Mouse (Mus musculus): ENCODE results near the gene Slc10a3. TPM values are rescaled to one million over a fixed set of nuclear protein-coding genes. Genes with fewer than 3 reads are reported as not detected.
"Not testable (repeated sequence)": the region's sequence is repeated elsewhere in the genome, so short reads cannot be mapped to it uniquely, and the experiment has no call there.

Gene Slc10a3
- total RNA-seq (2021) = 1 to 10 TPM; 1.9 to 3.8 TPM
- long read RNA-seq, experiment 1, transcript Slc10a3-201 (3 exons, 2,023 nt) = major isoform, 7 of 8 reads
- long read RNA-seq, experiment 1, partial matches to known transcripts = 0 of 8 reads
- long read RNA-seq, experiment 1, other reads (novel, unspliced or antisense) = 0 of 8 reads
- long read RNA-seq, experiment 2, partial matches to known transcripts = 0 of 4 reads
- long read RNA-seq, experiment 2, other reads (novel, unspliced or antisense) = 1 of 4 reads

- DNase-seq (ENCODE audit: low spot score) = peak; percentile 88
These were observed at the start of gene Slc10a3, which contains the start of gene Ubl4a for GRCm38 (mm10) chrX:74372888-74373549. Slc10a3 (minus strand) TSS chrX:74373349. Ubl4a (minus strand) TSS chrX:74373218.

- DNase-seq (ENCODE audit: low spot score) = peak; percentile 75
These were observed 40.2 kb upstream of the Slc10a3 start for GRCm38 (mm10) chrX:74413377-74413776.

- no peak for DNase-seq (ENCODE audit: low spot score)
These were observed 35.2 kb upstream of the Slc10a3 start for GRCm38 (mm10) chrX:74408340-74408739.

- DNase-seq (ENCODE audit: low spot score) = no peak
These were observed 27.0 kb upstream of the Slc10a3 start for GRCm38 (mm10) chrX:74400136-74400535.

GRCm38 (mm10) chrX:74392535-74393443, 19.6 kb upstream of the Slc10a3 start, which contains the start of the genes Fam3a and Ikbkg:
Fam3a (minus strand) TSS chrX:74393272.
Ikbkg (plus strand) TSS chrX:74393290.
- DNase-seq (ENCODE audit: low spot score) = peak; percentile 78

- no peak for DNase-seq (ENCODE audit: low spot score)
These were observed 15.0 kb upstream of the Slc10a3 start for GRCm38 (mm10) chrX:74388153-74388552.

GRCm38 (mm10) chrX:74384451-74384850, 11.3 kb upstream of the Slc10a3 start:
- DNase-seq (ENCODE audit: low spot score) = no peak

- DNase-seq (ENCODE audit: low spot score) = peak; percentile 68
These were observed 4.8 kb downstream of the Slc10a3 start for GRCm38 (mm10) chrX:74368209-74368909.

- no peak for DNase-seq (ENCODE audit: low spot score)
These were observed 5.6 kb downstream of the Slc10a3 start for GRCm38 (mm10) chrX:74367512-74367911.

- DNase-seq (ENCODE audit: low spot score) = no peak
These were observed 14.0 kb downstream of the Slc10a3 start for GRCm38 (mm10) chrX:74359171-74359570.

GRCm38 (mm10) chrX:74357069-74357468, 16.1 kb downstream of the Slc10a3 start:
- not testable (repeated sequence) for DNase-seq (ENCODE audit: low spot score)

GRCm38 (mm10) chrX:74353467-74353770, 19.7 kb downstream of the Slc10a3 start, which contains the start of gene Lage3:
Lage3 (minus strand) TSS chrX:74353618.
- peak; percentile 72 for DNase-seq (ENCODE audit: low spot score)

GRCm38 (mm10) chrX:74352645-74353466, 20.3 kb downstream of the Slc10a3 start:
- DNase-seq (ENCODE audit: low spot score) = no peak

GRCm38 (mm10) chrX:74330166-74330930, 42.8 kb downstream of the Slc10a3 start:
- DNase-seq (ENCODE audit: low spot score) = no peak

GRCm38 (mm10) chrX:74329215-74329671, 43.9 kb downstream of the Slc10a3 start:
- no peak for DNase-seq (ENCODE audit: low spot score)

GRCm38 (mm10) chrX:74328725-74329161, 44.4 kb downstream of the Slc10a3 start, which contains the start of gene Plxna3:
Plxna3 (plus strand) TSS chrX:74329066.
- DNase-seq (ENCODE audit: low spot score) = peak; percentile 46
